Mouse (Mus musculus): ENCODE results near the gene Clic6. TPM values are rescaled to one million over a fixed set of nuclear protein-coding genes. Genes with fewer than 3 reads are reported as not detected.

The Clic6 gene
- polyA plus RNA-seq (2012; ENCODE audit: low replicate concordance): not detected in 2 replicates

GRCm38 (mm10) chr16:92485436-92485835 lies at the start of gene Clic6:
Gene Clic6 (plus strand): TSS chr16:92485736.

GRCm38 (mm10) chr16:92470706-92471105 lies 14.8 kb upstream of the Clic6 start, which contains the start of gene Rcan1:
Gene Rcan1 (minus strand): TSS chr16:92470867.

Other genes with a start within 250 kb of the Clic6 start
- not detected in 2 replicates for gene Kcne2, start 193.3 kb upstream of the Clic6 start, polyA plus RNA-seq (2012; ENCODE audit: low replicate concordance)
- gene Smim11, start 184.4 kb upstream of the Clic6 start, polyA plus RNA-seq (2012; ENCODE audit: low replicate concordance): 2.1 and 3.3 TPM in 2 replicates
- gene Fam243, start 164.3 kb upstream of the Clic6 start, polyA plus RNA-seq (2012; ENCODE audit: low replicate concordance): not detected in 2 replicates
- not detected in 2 replicates for gene Kcne1, start 126.3 kb upstream of the Clic6 start, polyA plus RNA-seq (2012; ENCODE audit: low replicate concordance)
- 9.0 and 11.1 TPM in 2 replicates for gene Rcan1, start 14.9 kb upstream of the Clic6 start, polyA plus RNA-seq (2012; ENCODE audit: low replicate concordance)

Data from leukemia stem cell, adult 10-12 weeks (primary cell).